Mouse (Mus musculus) megakaryocyte, embryonic 14.5 days (primary cell): ENCODE measurements at regions not wholly inside any gene's neighbourhood (a gene's known extent, or its start where the extent isn't known, plus 50 kb on each side); places are given as distances from the start of the nearest gene placed in this dataset.

ENCODE experiments used
- H3K27me3 ChIP-seq: replicated peaks from 2 replicates; pipeline ENCODE3; 2012; ENCODE audit warnings: inconsistent platforms
- H3K36me3 ChIP-seq: replicated peaks from 2 replicates; pipeline ENCODE3; 2012; ENCODE audit warnings: low read length, inconsistent platforms, mixed read lengths
- H3K4me1 ChIP-seq: 2 replicates; pipeline ENCODE4 v1.6.1; 2012; ENCODE audit warnings: inconsistent platforms
- H3K4me3 ChIP-seq: replicated peaks from 2 replicates; pipeline ENCODE3; 2012; ENCODE audit warnings: moderate library complexity, mild to moderate bottlenecking, inconsistent platforms
- H3K9me3 ChIP-seq: 2 replicates; pipeline ENCODE4 v1.6.1; 2012; ENCODE audit warnings: inconsistent platforms
- FLI1 ChIP-seq: IDR thresholded peaks from 2 replicates; pipeline ENCODE4 v1.6.1; 2012; ENCODE audit warnings: low read length, inconsistent platforms, mixed read lengths
- GATA1 ChIP-seq: IDR thresholded peaks from 3 replicates; pipeline ENCODE4 v1.6.1; 2012; ENCODE audit warnings: mixed read lengths, low read length, inconsistent platforms, borderline replicate concordance

DNA sequence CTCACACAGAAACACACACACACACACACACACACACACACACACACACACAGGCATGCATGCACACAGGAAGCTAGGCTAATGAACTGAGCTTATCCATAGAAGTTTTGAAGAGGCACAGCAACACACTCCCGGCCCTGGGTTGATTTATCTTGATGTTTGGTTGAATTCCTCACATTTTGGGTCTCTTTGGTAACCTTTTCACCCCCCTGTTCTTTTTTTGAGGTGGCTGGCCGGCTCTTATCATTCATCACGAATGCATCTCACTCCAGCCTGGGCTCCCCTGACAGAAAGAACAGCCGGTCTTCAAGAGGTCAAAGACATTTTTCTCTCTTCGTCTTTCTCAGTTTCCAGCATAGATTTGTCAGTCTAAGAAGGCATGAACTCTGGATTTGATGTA lies 304.2 kb upstream of the Tbx3 start:
- H3K27me3 ChIP-seq, result no peaks in the 10 kb centered on the region
- peaks cover 6% of the 10 kb centered on the region; the same call in 1 of the 2 replicates for H3K9me3 ChIP-seq
- no peaks in the 10 kb centered on the region for H3K36me3 ChIP-seq
- no peaks in the 10 kb centered on the region for H3K4me1 ChIP-seq
- TF ChIP-seq GATA1 (no peak), FLI1 (no peak)
- H3K4me3 ChIP-seq, result no peak overlapping the region

DNA sequence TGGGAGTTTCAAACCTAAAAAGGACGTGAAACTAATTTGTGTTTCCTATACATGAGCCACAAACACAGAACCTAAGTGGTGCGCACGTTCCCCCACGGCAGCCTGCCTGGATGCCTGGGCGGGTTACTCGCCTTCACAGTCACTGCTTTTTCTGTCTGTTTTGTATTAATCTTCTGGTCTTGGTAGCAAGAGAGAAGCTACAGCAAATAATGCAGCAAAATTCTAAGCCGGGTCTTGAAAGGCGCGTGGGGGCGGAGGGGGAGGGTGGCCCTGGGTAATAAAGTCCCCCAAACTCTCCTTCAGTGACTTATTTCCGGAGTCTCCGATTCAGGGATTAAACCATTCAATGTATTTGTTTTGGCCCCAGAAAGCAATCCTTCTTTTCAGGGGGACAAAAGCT lies 300.0 kb upstream of the Tbx3 start:
- TF ChIP-seq GATA1, result no peak
- TF ChIP-seq FLI1, result no peak
- Histone ChIP-seq H3K4me3 (no peak overlapping the region), H3K9me3 (peaks cover 6% of the 10 kb centered on the region; the same call in 1 of the 2 replicates), H3K4me1 (no peaks in the 10 kb centered on the region), H3K36me3 (no peaks in the 10 kb centered on the region), H3K27me3 (no peaks in the 10 kb centered on the region)

DNA sequence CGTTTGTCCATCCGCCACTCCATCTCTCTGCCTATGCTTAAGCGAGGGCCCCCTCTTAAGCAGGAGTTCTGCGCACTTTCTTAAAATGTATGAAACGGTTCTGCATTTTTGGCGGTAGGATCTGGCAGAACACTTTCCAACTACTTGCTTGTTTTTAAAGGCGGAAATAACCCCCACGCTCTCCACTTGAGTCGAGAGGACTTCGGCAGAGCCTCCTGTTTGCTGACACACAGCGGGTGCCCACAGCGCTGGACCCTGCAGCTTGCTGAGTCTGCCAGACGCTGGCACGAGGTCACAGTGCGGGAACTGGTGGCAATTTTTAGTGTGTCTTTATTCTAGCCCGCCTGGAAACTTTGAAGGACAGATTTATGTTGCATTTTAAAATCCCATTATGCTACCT lies 299.5 kb upstream of the Tbx3 start:
- Histone ChIP-seq H3K4me1 (no peaks in the 10 kb centered on the region), H3K9me3 (peaks cover 6% of the 10 kb centered on the region; the same call in 1 of the 2 replicates), H3K4me3 (no peak overlapping the region), H3K27me3 (no peaks in the 10 kb centered on the region), H3K36me3 (no peaks in the 10 kb centered on the region)
- TF ChIP-seq FLI1 (no peak), GATA1 (no peak)

DNA sequence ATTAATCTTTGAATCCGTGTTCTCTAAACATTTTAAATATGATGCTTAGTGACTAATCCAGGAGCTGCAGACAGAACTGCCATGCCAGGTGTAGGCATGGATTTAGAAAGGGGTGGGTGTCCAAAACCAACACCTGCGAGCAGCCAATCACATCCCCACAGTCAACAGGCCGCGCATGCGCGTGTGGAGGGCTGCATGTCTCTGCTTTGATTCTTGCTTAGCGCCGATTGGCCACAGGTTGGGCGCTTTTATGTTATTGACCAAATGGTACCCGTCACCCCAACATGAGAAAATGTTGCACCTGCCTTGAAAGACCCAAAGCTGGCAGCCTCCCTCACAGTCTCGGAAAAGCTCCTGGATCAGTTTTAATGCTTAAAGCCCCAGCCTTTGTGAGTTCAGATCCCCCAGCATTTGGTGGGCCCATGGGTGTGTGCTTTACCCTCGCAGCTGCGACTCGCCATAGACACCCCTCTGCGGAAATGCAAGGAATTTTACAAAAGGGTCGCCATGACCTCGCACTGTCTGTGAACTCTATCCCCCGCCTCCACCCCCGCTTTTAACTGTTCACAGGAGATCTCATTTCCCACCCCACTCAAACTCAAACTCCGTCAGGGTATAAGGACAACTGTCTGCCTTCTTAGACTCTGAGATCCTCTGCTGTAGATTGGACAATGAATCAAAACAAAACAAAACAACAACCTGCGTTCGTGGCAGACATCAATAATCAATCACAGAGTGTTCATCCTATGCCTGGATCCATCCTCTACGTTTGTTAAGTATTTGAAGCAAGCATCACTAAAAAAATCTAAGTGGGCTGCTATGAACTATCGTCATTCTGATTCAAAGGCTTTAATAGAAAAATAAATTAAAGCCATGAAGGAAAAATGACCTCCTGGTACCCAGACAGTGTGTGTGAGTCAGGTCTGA lies 296.4 kb upstream of the Tbx3 start:
- Histone ChIP-seq H3K27me3 (peaks cover 1% of the 10 kb centered on the region), H3K36me3 (no peaks in the 10 kb centered on the region), H3K4me3 (no peak overlapping the region), H3K9me3 (peaks cover 12% of the 10 kb centered on the region), H3K4me1 (no peaks in the 10 kb centered on the region)
- TF ChIP-seq FLI1 (no peak), GATA1 (no peak)

DNA sequence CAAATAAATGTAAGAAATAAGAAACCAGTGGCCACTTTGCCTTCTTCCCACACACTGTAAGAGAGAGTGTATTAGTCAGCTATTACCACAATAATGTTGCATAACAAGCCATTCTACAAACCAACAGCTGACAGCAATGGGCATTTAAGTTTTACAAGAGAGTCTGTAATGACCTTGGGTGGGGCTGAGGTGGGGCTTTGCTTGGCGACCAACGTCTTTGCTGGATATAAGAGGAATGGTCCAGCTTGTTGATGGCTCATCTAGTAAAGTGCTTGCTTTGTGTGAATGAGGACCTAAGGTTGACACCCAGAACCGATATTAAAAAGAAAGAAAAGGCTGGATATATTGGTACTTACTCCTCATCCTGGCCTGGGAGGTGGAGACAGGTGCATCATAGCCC lies 295.6 kb upstream of the Tbx3 start:
- TF ChIP-seq GATA1, result no peak
- no peak for TF ChIP-seq FLI1

DNA sequence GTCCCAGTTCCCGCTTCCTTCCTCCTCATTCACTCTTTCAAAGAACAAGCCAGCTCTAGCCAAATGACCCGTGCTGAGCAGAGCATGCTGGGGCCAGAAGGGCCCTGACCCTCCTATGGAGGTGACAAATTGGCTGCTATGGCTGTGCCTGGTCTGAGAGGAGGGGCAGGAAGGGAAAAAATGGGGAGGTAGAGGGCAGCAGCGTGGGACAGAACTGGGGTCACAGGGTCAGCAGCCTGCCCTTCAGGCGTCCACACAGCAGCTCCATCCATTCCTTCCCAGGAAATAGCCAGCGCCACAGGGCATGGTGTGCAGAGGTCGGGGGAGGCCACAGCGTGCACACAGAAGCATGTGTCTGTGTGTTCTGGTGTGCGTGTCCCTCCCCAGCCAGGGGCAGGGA lies 292.2 kb upstream of the Tbx3 start:
- H3K9me3 ChIP-seq, result peaks cover 37% of the 10 kb centered on the region
- peaks cover 1% of the 10 kb centered on the region for H3K27me3 ChIP-seq
- H3K4me1 ChIP-seq, result no peaks in the 10 kb centered on the region
- TF ChIP-seq GATA1, result no peak
- TF ChIP-seq FLI1, result no peak
- H3K4me3 ChIP-seq, result no peak overlapping the region
- no peaks in the 10 kb centered on the region for H3K36me3 ChIP-seq

More for the DNA sequence above, 295.6 kb upstream of the Tbx3 start:
- peaks cover 1% of the 10 kb centered on the region for H3K27me3 ChIP-seq
- peaks cover 13% of the 10 kb centered on the region for H3K9me3 ChIP-seq
- no peak overlapping the region for H3K4me3 ChIP-seq
- H3K36me3 ChIP-seq, result no peaks in the 10 kb centered on the region
- H3K4me1 ChIP-seq, result no peaks in the 10 kb centered on the region

DNA sequence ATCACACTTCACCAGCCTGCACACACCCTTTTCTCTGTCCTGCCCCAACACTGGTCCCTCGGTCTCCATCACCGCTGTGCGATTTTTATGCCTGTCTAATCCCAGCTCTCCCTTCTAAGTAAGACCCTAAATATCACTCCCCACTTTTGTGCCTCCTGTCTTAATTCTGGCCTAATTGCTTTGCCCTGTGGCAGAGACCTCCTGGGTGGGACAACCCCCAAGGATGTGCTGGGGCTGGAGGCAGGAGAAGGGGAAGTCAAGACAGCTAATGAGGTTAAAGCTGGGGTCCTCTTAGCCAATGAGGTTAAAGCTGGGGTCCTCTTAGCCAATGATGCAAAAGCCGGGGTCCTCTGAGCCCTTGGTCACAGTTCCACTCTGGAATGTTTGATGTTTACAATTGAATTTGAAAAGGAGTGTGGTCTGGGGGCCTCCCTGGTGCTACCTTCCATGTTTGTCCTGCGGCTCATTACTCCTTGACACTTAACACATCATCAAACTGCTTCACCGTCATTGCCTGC lies 290.5 kb upstream of the Tbx3 start:
- Histone ChIP-seq H3K4me1 (no peaks in the 10 kb centered on the region), H3K36me3 (no peaks in the 10 kb centered on the region), H3K4me3 (no peak overlapping the region), H3K27me3 (peaks cover 1% of the 10 kb centered on the region), H3K9me3 (peaks cover 45% of the 10 kb centered on the region)
- TF ChIP-seq FLI1 (no peak), GATA1 (no peak)

DNA sequence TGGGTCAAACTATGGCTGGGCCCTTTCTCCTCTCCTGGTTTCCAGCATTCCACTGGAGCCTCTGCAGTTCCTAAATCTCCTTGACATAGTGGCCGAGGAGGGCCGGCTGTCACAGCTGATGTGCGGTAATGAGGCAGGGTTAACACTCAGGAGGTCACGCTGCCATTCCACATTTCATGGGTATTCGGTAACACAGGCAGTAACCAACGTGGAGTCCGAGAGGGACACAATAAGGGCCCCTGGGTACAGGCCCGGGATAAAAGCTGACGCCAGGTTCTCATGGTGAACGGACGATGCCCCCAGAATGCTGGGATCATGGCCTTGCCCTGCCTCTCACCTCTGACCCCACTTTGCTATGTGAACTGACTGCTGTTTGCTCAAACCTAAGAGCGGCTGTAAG lies 289.0 kb upstream of the Tbx3 start:
- H3K4me3 ChIP-seq, result no peak overlapping the region
- H3K27me3 ChIP-seq, result peaks cover 1% of the 10 kb centered on the region
- H3K9me3 ChIP-seq, result peaks cover 55% of the 10 kb centered on the region
- TF ChIP-seq FLI1 (no peak), GATA1 (no peak)
- no peaks in the 10 kb centered on the region for H3K4me1 ChIP-seq
- no peaks in the 10 kb centered on the region for H3K36me3 ChIP-seq

DNA sequence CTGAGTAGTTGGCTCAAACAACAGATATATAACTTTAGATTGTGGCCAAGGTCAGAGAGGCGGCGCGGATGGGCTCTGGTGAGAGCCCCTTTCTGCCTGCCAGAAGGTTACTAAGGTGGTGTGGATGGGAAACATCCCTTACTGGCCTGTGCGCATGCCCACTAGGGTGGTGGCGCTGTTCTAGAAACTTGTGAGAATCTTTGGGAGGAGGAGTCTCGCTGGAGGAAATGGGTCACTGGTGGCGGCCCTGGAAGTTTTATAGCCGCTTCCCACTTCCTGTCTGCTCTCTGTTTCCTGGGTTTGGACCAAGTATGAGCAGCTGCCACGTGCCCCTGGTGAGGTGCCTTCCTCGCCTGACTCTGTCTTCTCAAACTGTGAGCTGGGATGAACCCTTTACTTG lies 285.0 kb upstream of the Tbx3 start:
- H3K9me3 ChIP-seq, result peaks cover 41% of the 10 kb centered on the region

DNA sequence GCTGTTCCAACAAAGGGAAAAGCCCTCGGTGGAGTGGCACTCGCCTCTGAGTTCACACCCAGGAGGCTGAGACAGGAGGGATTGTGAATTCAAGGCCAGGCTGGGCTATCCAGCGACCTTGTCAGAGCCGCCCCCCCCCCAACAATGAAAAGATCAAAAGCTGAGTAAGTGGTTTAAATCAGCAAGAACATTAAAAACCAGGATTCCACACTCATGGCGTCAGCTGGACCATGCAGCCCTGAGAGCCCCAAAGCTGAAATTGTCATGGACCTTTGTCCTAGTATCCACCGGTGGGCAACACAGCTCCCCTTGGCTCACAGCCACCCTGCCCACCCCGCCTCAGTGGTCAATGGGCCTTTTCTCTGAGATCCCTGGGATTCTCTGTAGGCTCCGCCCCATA lies 283.6 kb upstream of the Tbx3 start:
- TF ChIP-seq GATA1, result no peak
- no peak for TF ChIP-seq FLI1
- no peaks in the 10 kb centered on the region for H3K4me1 ChIP-seq
- no peaks in the 10 kb centered on the region for H3K36me3 ChIP-seq
- H3K27me3 ChIP-seq, result no peaks in the 10 kb centered on the region
- H3K9me3 ChIP-seq, result peaks cover 28% of the 10 kb centered on the region
- no peak overlapping the region for H3K4me3 ChIP-seq

More for the DNA sequence above, 285.0 kb upstream of the Tbx3 start:
- Histone ChIP-seq H3K4me3 (no peak overlapping the region), H3K4me1 (no peaks in the 10 kb centered on the region), H3K27me3 (no peaks in the 10 kb centered on the region), H3K36me3 (no peaks in the 10 kb centered on the region)
- TF ChIP-seq FLI1 (no peak), GATA1 (no peak)

DNA sequence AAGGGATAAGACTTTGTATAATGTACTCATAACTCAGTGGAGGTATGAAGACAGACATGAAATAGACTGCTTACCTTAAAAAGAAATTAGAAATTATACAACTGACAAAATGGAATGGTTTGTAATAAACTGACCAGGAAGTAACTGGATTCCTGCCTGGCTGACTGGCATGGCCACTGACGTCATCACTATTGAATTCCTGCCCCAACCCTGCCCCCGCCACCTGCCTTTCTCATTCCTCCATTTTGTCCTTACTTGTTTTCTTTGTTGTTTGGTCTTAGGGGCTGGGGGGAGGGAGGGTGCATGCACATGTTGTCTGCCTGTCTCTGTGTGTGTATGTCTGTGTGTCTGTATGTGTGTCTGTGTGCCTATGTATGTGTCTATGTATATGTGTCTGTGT lies 283.2 kb upstream of the Tbx3 start:
- peaks cover 27% of the 10 kb centered on the region for H3K9me3 ChIP-seq
- TF ChIP-seq FLI1, result no peak
- no peak for TF ChIP-seq GATA1

More for the DNA sequence above, 283.2 kb upstream of the Tbx3 start:
- Histone ChIP-seq H3K36me3 (no peaks in the 10 kb centered on the region), H3K4me3 (no peak overlapping the region), H3K4me1 (no peaks in the 10 kb centered on the region), H3K27me3 (peaks cover under 1% of the 10 kb centered on the region)
